Mouse (Mus musculus) frontal cortex, adult 2 months (tissue): Measurements from ENCODE around the gene Tet1. TPM values are rescaled to one million over a fixed set of nuclear protein-coding genes. Genes with fewer than 3 reads are reported as not detected.
A peak's percentile ranks its signal among the peaks of the same experiment; 100 is the strongest.
"Not testable (repeated sequence)": the region's sequence is repeated elsewhere in the genome, so short reads cannot be mapped to it uniquely, and the experiment has no call there.

Source experiments
- DNase-seq, 2 experiments: peaks; one replicate each; pipeline ENCODE4 v3.0.0; 2022; ENCODE audit warnings: low spot score in 1 of 2; ENCODE audit errors: extremely low spot score in 1 of 2
- polyA plus RNA-seq: library from polyadenylated mRNA; depleted of rRNA; stranded (reverse); fragments of >200 nt; gene quantifications from 2 replicates; pipeline ENCODE4 v1.2.3, GENCODE M21; 2012; rRNA removed

Gene Tet1
- 4.0 and 4.3 TPM in 2 replicates for polyA plus RNA-seq

DNA sequence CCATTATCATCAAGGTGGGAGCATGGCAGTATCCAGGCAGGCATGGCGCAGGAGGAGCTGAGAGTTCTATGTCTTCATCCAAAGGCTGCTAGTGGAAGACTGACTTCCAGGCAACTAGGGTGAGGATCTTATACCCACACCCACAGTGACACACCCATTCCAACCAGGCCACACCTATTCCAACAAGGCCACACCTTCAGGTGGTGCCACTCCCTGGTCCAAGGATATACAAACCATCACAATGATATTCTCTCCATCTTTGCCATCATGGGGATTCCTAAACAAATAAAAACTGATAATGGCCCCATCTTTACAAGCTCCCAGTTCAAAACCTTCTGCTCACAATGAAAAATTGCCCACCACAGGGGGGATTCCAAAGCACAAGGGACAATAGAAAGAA lies at the start of gene Tet1:
Tet1 (minus strand) TSS at position 101 of the 400 bp plus-strand sequence.
- not testable (repeated sequence) for DNase-seq

DNA sequence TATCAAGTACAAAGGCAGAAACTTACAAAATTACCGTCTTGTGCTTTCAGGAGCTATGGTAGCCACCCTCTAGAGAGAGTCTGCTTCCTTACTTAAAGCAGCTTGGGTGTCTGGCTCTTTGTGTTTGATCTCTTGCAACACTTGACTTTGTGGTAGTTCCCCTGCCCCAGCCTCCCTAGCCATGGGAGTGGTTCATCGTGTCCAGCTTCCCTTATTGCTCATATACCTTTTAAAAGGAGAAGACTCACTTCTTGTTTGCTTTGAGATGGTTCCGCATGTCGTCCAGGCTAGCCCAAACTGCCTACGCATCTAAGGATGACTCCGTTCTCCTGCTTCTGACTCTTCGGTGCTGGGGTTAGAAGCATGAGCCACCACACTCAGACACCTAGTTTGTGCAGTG lies 39.8 kb upstream of the Tet1 start:
- DNase-seq: no peak

DNA sequence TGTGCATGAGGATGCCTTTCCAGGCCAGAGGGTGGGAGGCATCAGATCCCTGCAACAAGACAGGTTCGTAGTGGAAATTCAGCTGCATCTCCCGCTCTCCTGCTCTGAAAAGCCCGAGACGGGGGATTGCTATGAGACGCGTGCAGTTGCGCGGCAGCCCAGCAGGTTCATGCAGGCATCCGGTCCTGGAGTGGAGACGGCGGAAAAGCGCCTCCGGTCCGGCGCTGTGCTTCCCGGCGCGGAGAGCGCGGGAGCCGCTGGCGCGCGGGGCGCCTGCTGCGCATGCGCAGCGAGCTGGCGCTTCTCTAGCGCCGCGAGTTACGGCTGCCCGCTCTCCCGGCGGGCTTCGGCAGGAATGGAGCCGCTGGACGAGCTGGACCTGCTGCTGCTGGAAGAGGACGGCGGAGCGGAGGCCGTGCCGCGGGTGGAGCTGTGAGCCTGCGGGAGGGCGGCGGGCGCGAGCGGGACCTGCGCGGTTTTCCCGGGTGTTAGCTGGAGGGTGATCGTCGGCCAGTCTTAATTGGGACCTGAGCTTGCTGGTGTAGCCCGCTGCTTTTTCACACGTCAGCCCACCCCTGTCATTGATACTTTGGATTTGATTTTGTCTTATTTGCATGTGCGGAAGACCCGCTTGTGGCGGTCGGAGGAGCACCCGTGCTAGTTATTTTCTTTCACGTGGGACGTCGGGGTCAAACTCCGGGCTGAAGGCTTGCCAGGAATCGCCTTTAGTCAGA lies 38.1 kb upstream of the Tet1 start, which contains the start of gene Dna2:
Dna2 (plus strand) TSS at position 289 of the 734 bp plus-strand sequence.
- peak; percentile 7 to 71 for DNase-seq

DNA sequence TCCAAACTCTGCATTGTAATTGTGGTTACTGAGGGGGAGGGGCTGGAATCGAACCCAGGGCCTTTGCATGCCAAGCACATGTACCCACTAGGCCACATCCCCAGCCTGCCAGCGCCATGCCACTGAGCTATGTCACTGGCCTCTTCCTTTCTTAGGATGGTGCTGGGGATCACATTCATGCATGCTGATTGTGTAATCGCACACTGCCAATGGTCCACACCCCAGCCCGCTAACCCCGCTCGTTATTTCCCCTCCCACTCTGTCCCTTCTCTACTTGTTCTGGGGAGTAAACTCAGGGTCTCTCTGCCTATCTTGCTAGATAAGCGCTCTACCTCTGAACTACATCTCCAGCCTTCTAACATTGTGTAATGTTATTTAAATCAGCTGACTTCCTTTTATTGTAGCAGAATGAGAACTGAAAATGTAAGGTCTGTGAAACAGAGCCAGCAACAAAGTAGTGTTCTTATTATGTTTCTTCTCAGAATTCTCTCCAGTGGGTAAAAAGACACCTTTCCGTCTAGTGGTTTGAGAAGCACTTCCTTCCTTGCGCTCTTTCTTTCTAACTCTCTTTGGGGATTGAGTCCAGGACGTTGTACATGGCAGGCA lies 36.3 kb upstream of the Tet1 start:
- DNase-seq: no peak

DNA sequence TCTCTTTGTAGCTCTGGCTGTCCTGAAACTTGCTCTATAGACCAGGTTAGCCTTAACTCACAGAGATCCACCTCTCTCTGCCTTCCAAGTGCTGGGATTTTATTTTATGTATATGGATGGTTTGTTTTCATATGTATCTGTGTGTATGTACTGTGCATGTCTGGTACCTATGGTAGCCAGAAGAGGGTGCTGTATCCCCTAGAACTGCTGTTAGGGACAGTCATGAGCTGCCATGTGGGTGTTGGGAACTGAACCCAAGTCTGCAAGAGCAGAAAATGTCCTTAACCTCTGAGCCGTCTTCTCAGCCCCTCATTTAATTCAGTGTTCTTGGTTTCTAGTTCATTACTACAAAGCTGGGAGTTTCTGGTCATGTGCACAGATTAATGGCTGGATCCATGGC lies 23.6 kb upstream of the Tet1 start:
- DNase-seq: no peak

DNA sequence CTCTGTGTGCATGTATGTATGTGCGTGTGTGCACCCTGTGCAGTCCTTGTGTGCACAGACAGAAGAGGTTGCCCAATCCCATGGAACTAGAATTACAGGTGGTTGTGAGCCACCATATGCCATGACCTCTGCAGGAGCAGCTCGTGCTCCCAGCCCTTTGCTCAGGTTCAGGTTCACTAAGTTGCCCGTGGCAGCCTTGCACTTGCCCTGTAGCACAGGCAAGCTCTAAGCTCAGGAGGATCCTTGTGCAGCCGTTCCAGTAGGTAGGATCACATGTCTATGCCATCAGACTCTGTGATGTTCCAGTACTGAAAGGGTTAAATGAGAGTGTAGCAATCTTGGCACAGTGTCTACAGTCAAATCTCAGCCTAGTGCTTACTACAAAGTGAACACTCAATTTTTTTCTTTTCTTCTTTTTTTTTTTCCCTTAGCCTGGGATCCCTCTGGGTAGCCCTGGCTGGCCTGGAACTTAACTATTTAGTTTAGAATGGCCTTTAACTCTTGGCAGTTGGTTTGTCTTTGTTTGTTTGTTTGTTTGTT lies 15.4 kb upstream of the Tet1 start:
- no peak for DNase-seq

DNA sequence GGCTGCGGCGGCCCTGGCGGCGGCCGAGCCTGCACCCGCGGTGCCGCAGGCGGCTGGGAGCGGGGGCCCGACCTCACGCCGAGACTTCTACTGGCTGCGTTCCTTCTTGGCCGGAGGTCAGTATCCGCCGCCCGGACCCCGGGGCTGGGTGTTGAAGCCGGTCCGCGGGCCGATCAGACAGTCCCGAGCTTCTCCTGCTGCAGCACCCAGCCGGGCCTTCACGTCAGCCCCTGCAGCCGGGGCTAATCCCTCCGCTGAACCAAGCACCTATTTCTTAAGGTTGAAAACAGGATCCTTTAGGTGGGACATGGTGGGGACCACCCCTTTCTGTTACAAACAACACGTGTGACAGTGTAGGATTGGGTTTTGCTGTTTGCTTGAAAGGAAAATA lies 12.0 kb upstream of the Tet1 start:
- peak in 1 of 2 experiments; percentile 3 for DNase-seq

DNA sequence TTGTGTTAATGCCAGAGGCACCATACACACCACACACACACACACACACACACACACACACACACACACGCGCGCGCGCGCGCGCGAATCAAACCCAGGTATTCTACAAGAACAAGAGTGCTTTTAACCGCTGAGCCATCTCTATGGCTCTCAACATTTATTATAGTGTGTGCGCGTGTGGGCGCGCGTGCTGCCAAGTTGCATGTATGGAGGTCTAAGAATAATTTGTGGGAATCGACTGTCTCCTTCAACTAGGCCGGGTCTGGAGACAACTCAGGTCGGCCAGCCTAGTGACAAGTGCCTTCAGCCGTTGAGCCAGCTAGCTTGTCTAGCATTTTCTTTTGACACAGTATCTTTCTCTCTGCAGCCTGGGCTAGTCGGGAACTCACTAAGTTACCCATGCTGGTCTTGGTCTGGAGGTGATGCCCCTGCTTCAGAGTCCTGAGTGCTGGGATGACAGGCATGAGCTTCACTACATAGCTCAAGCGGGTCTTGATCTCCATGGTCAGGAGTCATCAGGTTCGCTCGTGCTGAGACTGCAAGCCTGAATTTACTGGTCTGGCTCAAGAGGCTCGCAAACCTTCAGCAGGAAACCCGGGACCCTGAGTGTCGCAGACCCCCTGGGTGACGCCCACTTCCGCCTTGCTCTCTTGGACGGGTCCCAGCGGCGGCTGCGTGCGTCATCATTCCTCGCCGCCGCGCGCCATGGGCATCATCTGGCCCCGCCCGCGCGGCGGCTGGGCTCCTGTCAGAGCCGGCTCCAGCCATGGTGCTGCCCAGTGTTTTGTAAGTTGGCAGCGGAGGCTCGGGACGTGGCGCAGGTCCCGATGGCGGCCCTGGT lies 11.3 kb upstream of the Tet1 start, which contains the start of gene Slc25a16:
Slc25a16 (plus strand) TSS at position 709 of the 841 bp plus-strand sequence.
- DNase-seq: peak; percentile 77 to 93

DNA sequence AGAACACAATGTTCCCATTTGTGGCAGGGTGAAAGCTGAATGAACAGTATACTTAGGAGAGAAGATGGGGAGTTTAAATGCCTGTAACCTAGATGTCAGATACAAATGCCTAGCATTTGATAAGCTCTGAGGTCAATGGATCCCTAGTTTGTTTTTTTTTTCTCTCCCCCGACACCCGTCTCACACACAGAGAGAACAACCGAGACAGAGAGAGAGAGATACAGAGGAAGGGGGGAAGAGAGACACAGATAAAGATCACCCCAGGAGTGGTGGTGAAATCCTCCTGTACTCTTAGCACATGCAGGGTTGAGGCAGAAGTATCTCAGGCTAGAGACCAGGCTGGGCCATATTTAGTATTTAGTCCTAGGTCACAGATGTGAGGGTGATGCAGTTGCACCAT lies 10.2 kb upstream of the Tet1 start:
- no peak for DNase-seq

DNA sequence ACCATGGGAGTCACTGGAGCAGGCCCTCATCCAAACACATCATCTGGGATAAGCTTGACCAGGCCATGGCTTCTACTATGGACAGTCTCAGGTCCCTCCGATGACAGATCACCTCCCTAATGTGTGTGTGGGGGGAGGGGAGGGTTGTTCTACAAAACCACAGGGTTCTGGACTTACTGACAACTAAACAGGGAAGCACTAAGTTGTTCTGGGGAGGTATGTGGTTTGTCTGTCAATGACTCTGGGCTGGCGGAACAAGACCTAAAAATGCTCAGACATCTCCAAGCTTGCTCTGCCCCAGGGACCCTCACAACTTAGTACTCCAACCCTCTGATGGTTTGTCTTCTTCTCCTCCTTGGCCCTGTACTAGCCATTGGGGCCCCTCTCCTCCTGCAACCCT lies 2.3 kb upstream of the Tet1 start:
- no peak for DNase-seq

DNA sequence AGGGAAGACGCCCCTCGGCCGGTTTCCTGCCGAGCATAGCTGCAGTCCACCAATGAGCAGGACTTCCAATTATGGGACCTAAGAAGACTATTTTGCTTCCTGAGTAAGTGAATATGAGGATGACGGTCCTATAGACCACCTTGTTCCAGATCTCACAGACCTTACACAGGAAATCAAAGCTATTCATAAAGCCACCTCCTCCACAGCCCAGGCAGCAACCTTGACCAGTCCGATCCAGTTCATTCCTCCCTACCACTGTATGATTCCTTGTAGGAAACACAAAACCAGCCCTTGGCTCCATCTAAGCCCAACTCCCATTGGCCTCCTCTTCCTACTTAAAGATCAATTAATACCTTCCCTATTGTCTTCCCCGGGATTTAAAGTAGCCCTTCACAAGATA lies 2.5 kb downstream of the Tet1 start:
- no peak for DNase-seq

DNA sequence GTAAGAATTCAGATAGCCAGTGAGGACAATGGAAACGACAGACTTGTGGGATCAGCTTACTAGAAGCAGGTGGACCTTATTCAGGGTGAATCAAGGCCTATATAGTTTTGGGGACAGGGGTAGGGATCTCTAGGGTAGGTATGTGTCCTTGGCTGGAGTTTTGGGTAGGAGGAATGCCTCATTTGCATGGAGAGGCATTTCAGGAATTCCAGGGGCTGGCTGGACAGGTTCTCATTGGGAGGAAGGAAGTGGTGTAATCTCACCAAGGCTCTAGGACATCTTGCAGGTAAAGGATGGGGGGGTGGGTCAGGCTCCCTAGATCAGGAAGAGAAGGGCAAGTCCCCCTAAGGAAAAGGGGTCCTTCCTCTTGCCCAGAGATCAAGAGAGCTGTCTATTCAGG lies 6.0 kb downstream of the Tet1 start:
- DNase-seq: no peak

DNA sequence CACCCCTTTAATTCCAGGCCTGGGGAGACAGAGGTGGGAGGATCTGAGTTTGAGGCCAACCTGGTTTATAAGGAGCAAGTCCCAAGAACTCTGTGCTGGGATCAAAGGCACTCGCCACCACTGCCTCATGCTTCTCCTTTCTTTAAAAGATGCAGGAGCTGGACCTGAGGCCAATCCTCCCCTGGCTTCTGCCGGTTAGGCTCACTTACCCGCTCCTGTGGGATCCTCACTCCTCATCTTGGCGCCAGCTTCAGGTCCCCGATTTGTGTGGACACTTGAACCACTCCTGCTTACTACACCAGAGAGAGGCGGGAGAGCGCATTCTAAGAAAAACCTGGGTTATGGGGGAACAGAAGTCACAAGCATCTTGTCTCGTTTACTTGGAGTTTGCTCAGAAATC lies 7.0 kb downstream of the Tet1 start:
- no peak for DNase-seq

DNA sequence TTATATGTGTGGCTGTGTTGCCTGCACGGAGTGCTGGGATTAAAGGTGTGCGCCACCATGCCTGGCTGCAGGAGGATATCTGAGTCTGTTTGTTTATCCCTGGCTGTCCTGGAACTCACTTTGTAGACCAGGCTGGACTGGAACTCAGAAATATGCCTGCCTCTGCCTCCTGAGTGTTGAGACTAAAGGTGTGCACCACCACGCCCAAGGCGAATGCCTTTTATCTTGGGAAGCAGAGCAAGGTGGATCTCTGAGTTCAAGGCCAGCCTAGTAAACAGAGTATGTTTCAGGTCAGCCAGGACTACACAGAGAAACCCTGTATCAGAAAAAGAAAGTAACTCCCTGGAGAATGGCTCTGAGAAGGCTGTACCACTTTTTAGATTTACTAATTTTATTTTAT lies 8.7 kb downstream of the Tet1 start:
- no peak for DNase-seq

DNA sequence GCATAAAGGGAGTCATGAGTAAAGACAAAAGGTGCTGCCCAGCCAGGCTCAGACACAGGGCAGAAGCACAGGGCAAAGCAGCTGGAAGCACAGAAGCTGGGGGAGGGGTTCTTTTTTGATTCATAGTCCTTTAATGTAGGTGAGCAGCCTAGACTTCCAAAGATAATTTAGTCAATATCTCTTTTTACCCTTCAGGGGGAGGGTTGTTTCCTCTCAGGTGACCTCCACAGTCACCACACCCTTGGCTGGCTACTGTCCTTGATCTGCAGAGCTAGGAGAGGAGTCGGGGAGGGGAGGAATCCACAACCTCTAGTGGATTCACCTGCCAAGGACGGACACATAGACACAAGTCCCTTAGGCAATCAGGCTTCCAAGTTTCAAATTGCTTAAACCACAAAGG lies 10.7 kb downstream of the Tet1 start:
- no peak for DNase-seq

DNA sequence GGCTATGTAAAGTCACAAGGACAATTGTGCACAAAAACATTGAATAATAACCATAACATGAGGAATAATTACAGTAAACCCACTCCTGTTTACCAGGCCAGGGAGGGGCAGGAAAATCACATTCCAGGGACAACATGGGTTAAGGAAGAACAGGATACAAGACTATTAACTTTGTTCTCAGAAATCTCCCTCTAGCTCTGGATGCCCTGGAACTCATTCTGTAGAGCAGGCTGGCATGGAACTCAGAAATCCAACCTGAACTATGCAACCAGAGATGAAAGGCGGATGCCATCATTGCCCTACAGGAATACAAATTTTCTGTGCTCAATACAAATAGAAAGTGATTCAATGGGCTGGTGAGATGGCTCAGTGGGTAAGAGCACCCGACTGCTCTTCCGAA lies 11.4 kb downstream of the Tet1 start:
- DNase-seq: no peak

DNA sequence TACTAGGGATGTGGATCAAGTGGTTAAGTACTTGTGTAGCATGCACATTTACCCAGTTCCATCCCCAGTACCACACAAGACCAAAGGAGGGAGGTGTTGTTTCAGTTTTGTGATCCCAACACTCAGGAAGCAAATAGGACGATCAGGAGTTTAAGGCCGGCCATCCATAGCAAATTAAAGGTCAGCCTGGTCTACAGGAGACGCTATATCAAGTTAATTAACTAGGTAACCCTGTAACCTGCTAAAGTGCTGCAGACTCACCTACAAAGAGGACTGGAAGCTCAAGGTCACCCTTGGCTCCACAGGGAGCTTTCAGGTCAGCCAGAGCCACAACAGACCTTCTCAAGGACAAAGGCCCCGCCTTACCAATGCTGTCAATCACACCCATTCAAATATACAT lies 12.0 kb downstream of the Tet1 start:
- DNase-seq: no peak

DNA sequence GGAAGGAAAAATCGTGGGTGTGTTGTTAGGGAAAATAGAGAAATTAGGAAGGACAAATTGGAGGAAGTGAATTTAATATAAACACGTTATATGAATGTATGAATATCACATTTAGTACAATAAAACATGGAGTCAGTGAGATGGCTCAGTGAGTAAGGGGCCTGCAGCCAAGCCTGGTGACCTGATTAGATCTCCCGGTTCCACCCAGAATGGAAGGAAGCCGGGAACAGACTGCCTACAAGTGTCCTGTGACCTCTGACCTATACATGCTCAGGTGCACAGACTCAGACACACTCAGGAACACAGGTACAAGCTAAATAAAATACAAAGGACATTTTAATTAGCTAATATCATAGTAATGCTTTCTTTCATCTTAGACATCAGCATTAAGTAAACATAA lies 12.8 kb downstream of the Tet1 start:
- DNase-seq: no peak

DNA sequence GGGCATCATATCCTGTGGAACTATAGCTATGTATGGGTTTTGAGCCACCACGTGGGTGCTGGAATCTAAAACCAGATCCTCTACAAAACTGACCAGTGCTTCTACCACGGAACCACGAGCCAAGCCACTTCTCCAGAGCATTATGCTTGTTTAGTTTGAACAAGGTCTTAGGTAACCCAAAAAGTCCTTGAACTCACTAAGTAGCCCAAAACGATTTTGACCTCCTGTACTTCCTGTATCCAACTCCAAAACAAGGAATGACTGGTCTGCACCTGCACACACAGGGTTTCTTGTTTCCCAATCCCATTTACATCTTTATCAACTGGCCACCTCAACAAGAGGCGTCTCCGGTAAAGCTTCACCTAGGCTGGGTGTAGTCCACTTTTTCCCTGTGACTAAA lies 13.4 kb downstream of the Tet1 start:
- DNase-seq: no peak

DNA sequence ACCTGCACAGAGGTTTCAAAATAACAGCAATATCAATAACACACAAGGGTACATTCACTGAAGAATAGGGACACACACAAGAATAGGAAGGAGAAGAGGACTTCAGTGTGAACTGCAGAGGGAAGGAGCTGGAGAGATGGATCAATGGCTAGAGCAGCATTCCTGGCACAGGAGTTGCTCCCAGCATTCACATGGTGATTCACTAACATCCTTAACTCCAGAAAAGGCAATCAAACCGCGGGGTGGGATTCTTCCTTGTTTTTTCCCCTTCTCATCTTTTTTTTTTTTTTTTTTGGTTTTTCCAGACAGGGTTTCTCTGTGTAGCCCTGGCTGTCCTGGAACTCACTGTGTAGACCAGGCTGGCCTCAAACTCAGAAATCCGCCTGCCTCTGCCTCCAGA lies 14.3 kb downstream of the Tet1 start:
- DNase-seq: no peak

DNA sequence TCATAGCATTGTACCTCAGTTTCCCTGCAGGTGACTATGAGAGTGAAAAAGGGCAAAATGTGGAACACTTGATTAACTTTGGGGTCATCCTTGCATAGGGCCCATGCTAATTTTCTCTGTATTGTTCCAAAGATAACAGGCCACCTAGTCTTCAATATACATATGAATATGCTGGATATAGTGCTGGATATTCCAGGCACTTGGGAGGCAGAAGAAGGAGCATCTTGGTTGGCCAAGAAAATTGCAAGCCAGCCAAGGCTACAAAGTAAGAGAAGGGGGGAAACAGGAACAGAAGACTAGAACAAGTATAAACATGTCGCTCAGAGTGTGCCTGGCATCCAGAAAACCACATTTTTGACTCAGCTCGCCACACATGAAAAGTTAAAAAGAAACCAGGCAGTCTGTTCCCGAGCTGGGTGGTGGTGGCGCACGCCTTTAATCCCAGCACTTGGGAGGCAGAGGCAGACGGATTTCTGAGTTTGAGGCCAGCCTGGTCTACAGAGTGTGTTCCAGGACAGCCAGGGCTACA lies 15.4 kb downstream of the Tet1 start:
- no peak for DNase-seq
